Mouse (Mus musculus) embryonic facial prominence, embryonic 11.5 days (tissue): ENCODE measurements at regions not wholly inside any gene's neighbourhood (a gene's known extent, or its start where the extent isn't known, plus 50 kb on each side); places are given as distances from the start of the nearest gene placed in this dataset.

Experiments used
- ATAC-seq: fragments of 200-750 bp; cut with Nextera tagmentation; replicated peaks from 2 replicates; pipeline ENCODE4 v1.8.0; 2017; ENCODE audit warnings: low read depth; ENCODE audit not compliant: insufficient number of reproducible peaks, low FRiP score, low TSS enrichment
- DNase-seq: peaks from one replicate; pipeline ENCODE4 v3.0.0-alpha.2; 2015; ENCODE audit warnings: low spot score
- H3K27ac ChIP-seq: fragments of 300-500 bp; sonication (generic); replicated peaks from 2 replicates; pipeline ENCODE4 v1.5.1; 2014; ENCODE audit warnings: mild to moderate bottlenecking, low read depth, low read length, control low read depth
- H3K27me3 ChIP-seq: fragments of 300-500 bp; sonication (generic); 2 replicates; pipeline ENCODE4 v1.6.1; 2014; ENCODE audit warnings: mild to moderate bottlenecking, low read length, moderate library complexity, mixed read lengths; ENCODE audit not compliant: control insufficient read depth, insufficient read depth
- H3K36me3 ChIP-seq: fragments of 300-500 bp; sonication (generic); replicated peaks from 2 replicates; pipeline ENCODE4 v1.6.1; 2014; ENCODE audit warnings: low read depth, mild to moderate bottlenecking, low read length, moderate library complexity, mixed read lengths; ENCODE audit not compliant: control insufficient read depth, insufficient read depth
- H3K4me1 ChIP-seq: fragments of 300-500 bp; sonication (generic); 2 replicates; pipeline ENCODE4 v1.6.1; 2014; ENCODE audit warnings: low read length, mixed read lengths; ENCODE audit not compliant: control insufficient read depth, insufficient read depth
- H3K4me2 ChIP-seq: fragments of 300-500 bp; sonication (generic); 2 replicates; pipeline ENCODE4 v1.6.1; 2014; ENCODE audit warnings: low read depth, mild to moderate bottlenecking, control low read depth, low read length, moderate library complexity
- H3K4me3 ChIP-seq: fragments of 300-500 bp; sonication (generic); 2 replicates; pipeline ENCODE4 v1.5.1; 2014; ENCODE audit warnings: low read depth, low read length, control low read depth
- H3K9ac ChIP-seq: fragments of 300-500 bp; sonication (generic); replicated peaks from 2 replicates; pipeline ENCODE4 v1.6.1; 2014; ENCODE audit warnings: mild to moderate bottlenecking, control low read depth, low read length
- H3K9me3 ChIP-seq: fragments of 300-500 bp; sonication (generic); replicated peaks from 2 replicates; pipeline ENCODE4 v1.6.1; 2016; ENCODE audit warnings: mild to moderate bottlenecking, low read length, inconsistent platforms, mixed read lengths; ENCODE audit not compliant: control insufficient read depth
- WGBS: fragments of 180-500 bp; shearing (Covaris S2); extraction: QIAGEN DNeasy Blood & Tissue Kit; methylation state at CpG from one replicate; pipeline ENCODE4 v1.1.7; 2014; 5-methylcytosine and 5-hydroxymethylcytosine counted together

- ATAC-seq (no peak), DNase-seq (peak; percentile 25)
- no peak overlapping the region for H3K4me3 ChIP-seq
- H3K36me3 ChIP-seq: no peaks in the 10 kb centered on the region
- no peak overlapping the region for H3K9ac ChIP-seq
- no peak overlapping the region for H3K4me2 ChIP-seq
- H3K27ac ChIP-seq: no peak overlapping the region
- no peaks in the 10 kb centered on the region for H3K27me3 ChIP-seq
- WGBS: 12% methylated on average over 2 of the region's 2 CpGs
- H3K9me3 ChIP-seq: no peaks in the 10 kb centered on the region
- H3K4me1 ChIP-seq: no peaks in the 10 kb centered on the region
Observed at GRCm38 (mm10) chr2:178542032-178542431, 111.7 kb downstream of the Cdh26 start.

GRCm38 (mm10) chr2:178544411-178544810, 114.1 kb downstream of the Cdh26 start:
- Histone ChIP-seq H3K27me3 (no peaks in the 10 kb centered on the region), H3K4me2 (no peak overlapping the region), H3K9ac (no peak overlapping the region), H3K27ac (no peak overlapping the region), H3K4me3 (no peak overlapping the region), H3K4me1 (no peaks in the 10 kb centered on the region), H3K9me3 (no peaks in the 10 kb centered on the region), H3K36me3 (no peaks in the 10 kb centered on the region)
- ATAC-seq (no peak), DNase-seq (no peak)
- WGBS: 67% methylated on average over 1 of the region's 1 CpGs

- ATAC-seq (no peak), DNase-seq (no peak)
- no peaks in the 10 kb centered on the region for H3K9me3 ChIP-seq
- H3K36me3 ChIP-seq: no peaks in the 10 kb centered on the region
- no peak overlapping the region for H3K4me3 ChIP-seq
- no peaks in the 10 kb centered on the region for H3K4me1 ChIP-seq
- WGBS: 74% methylated on average over 15 of the region's 15 CpGs
- no peaks in the 10 kb centered on the region for H3K27me3 ChIP-seq
- no peak overlapping the region for H3K4me2 ChIP-seq
- no peak overlapping the region for H3K27ac ChIP-seq
- H3K9ac ChIP-seq: no peak overlapping the region
Observed at GRCm38 (mm10) chr2:178545601-178546352, 115.4 kb downstream of the Cdh26 start.

- Histone ChIP-seq H3K4me2 (no peak overlapping the region), H3K36me3 (no peaks in the 10 kb centered on the region), H3K9me3 (no peaks in the 10 kb centered on the region), H3K27ac (no peak overlapping the region), H3K4me3 (no peak overlapping the region), H3K27me3 (no peaks in the 10 kb centered on the region), H3K4me1 (no peaks in the 10 kb centered on the region), H3K9ac (no peak overlapping the region)
- ATAC-seq (no peak), DNase-seq (no peak)
- 84% methylated on average over 3 of the region's 3 CpGs for WGBS
Observed at GRCm38 (mm10) chr2:178546353-178546720, 116.0 kb downstream of the Cdh26 start.

- Histone ChIP-seq H3K9me3 (no peaks in the 10 kb centered on the region), H3K27ac (no peak overlapping the region), H3K4me3 (no peak overlapping the region), H3K36me3 (no peaks in the 10 kb centered on the region), H3K27me3 (no peaks in the 10 kb centered on the region), H3K4me1 (no peaks in the 10 kb centered on the region), H3K9ac (no peak overlapping the region), H3K4me2 (no peak overlapping the region)
- 53% methylated on average over 3 of the region's 3 CpGs for WGBS
- peak; percentile 10 for DNase-seq
- ATAC-seq: no peak
Observed at GRCm38 (mm10) chr2:178546888-178547287, 116.6 kb downstream of the Cdh26 start.

- ATAC-seq (no peak), DNase-seq (no peak)
- H3K4me3 ChIP-seq: no peak overlapping the region
- no peaks in the 10 kb centered on the region for H3K36me3 ChIP-seq
- no peaks in the 10 kb centered on the region for H3K27me3 ChIP-seq
- 87% methylated on average over 6 of the region's 6 CpGs for WGBS
- no peak overlapping the region for H3K4me2 ChIP-seq
- no peaks in the 10 kb centered on the region for H3K4me1 ChIP-seq
- no peak overlapping the region for H3K27ac ChIP-seq
- no peaks in the 10 kb centered on the region for H3K9me3 ChIP-seq
- H3K9ac ChIP-seq: no peak overlapping the region
Observed at GRCm38 (mm10) chr2:178548937-178549336, 118.6 kb downstream of the Cdh26 start.

GRCm38 (mm10) chr2:178553736-178554135, 123.4 kb downstream of the Cdh26 start:
- H3K36me3 ChIP-seq: no peaks in the 10 kb centered on the region
- no peaks in the 10 kb centered on the region for H3K4me1 ChIP-seq
- no peak overlapping the region for H3K4me3 ChIP-seq
- H3K27me3 ChIP-seq: no peaks in the 10 kb centered on the region
- no peak for ATAC-seq
- WGBS: 80% methylated on average over 4 of the region's 4 CpGs
- DNase-seq: no peak
- no peak overlapping the region for H3K27ac ChIP-seq
- no peak overlapping the region for H3K4me2 ChIP-seq
- no peak overlapping the region for H3K9ac ChIP-seq
- H3K9me3 ChIP-seq: no peaks in the 10 kb centered on the region

- H3K9ac ChIP-seq: no peak overlapping the region
- 83% methylated on average over 3 of the region's 3 CpGs for WGBS
- H3K36me3 ChIP-seq: no peaks in the 10 kb centered on the region
- H3K4me2 ChIP-seq: no peak overlapping the region
- H3K9me3 ChIP-seq: no peaks in the 10 kb centered on the region
- H3K4me3 ChIP-seq: no peak overlapping the region
- no peak overlapping the region for H3K27ac ChIP-seq
- H3K4me1 ChIP-seq: no peaks in the 10 kb centered on the region
- no peaks in the 10 kb centered on the region for H3K27me3 ChIP-seq
- DNase-seq (no peak), ATAC-seq (no peak)
Observed at GRCm38 (mm10) chr2:178555692-178556340, 125.5 kb downstream of the Cdh26 start.
